Comparison of ENCODE assay signal across 14 mouse cellular contexts in genomic region chr5:7932234-7933221, GRCm38 (mm10). TPM values are rescaled to one million over a fixed set of nuclear protein-coding genes. Genes with fewer than 3 reads are reported as not detected.
DNase-seq lines count a peak whose midpoint lies in the region; ATAC-seq lines count a peak whose summit lies in the region.
"Had no signal": no experiment of that assay in that cellular context is flagged by ENCODE, and none has a peak within 500 bp of the region (broad histone marks: within the 10 kb centered on the region; RNA-seq: fewer than 3 reads in every experiment).

No protein-coding gene starts in this region.

- WGBS in kidney, embryonic 15.5 days = 57% methylated on average over 5 of the region's 5 CpGs
- WGBS in liver, embryonic 15.5 days (ENCODE audit: insufficient replicate concordance) = 55% methylated on average over 5 of the region's 5 CpGs
- 69% methylated on average over 5 of the region's 5 CpGs for WGBS in forebrain, embryonic 16.5 days

- H3K9ac ChIP-seq in kidney, embryonic 15.5 days = no peak overlapping the region
- H3K9ac ChIP-seq in liver, embryonic 15.5 days = no peak overlapping the region
- H3K9ac ChIP-seq in forebrain, embryonic 16.5 days (replicated peaks; ENCODE audit: low read depth, low read length) = no peak overlapping the region
- H3K9ac ChIP-seq: embryonic facial prominence, embryonic 15.5 days had no signal

- no peaks in the 10 kb centered on the region for H3K36me3 ChIP-seq in kidney, embryonic 15.5 days
- no peaks in the 10 kb centered on the region for H3K36me3 ChIP-seq in liver, embryonic 15.5 days (replicated peaks)
- no peaks in the 10 kb centered on the region for H3K36me3 ChIP-seq in forebrain, embryonic 16.5 days (ENCODE audit: control insufficient read depth, insufficient read depth)
- H3K36me3 ChIP-seq: embryonic facial prominence, embryonic 15.5 days had no signal

- 0 out of 2 replicates have a peak, but pooled peaks have one; percentile 16 for ATAC-seq in frontal cortex, adult (ENCODE audit: low TSS enrichment)
- peak; percentile 77 for ATAC-seq in kidney, embryonic 15.5 days (replicated peaks; ENCODE audit: low FRiP score)
- ATAC-seq in liver, embryonic 15.5 days (ENCODE audit: insufficient read depth) = peak; percentile 69
- no peak for ATAC-seq in forebrain, embryonic 16.5 days
- no peak for ATAC-seq in granulocyte monocyte progenitor cell, adult 5-6 weeks (replicated peaks; ENCODE audit: poor library complexity, severe bottlenecking)

- 0 out of 2 replicates have a peak overlapping the region, but pooled peaks have one; percentile 54 for H3K27ac ChIP-seq in kidney, embryonic 15.5 days
- no peak overlapping the region for H3K27ac ChIP-seq in liver, embryonic 15.5 days (replicated peaks)
- H3K27ac ChIP-seq in forebrain, embryonic 16.5 days (ENCODE audit: low read length) = no peak overlapping the region
- H3K27ac ChIP-seq: embryonic facial prominence, embryonic 15.5 days had no signal

- H3K9me3 ChIP-seq in kidney, embryonic 15.5 days (replicated peaks) = no peaks in the 10 kb centered on the region
- no peaks in the 10 kb centered on the region for H3K9me3 ChIP-seq in liver, embryonic 15.5 days (replicated peaks)
- no peaks in the 10 kb centered on the region for H3K9me3 ChIP-seq in forebrain, embryonic 16.5 days (ENCODE audit: control insufficient read depth, low read length)
- H3K9me3 ChIP-seq: embryonic facial prominence, embryonic 15.5 days had no signal

- no peak overlapping the region for H3K4me2 ChIP-seq in kidney, embryonic 15.5 days
- H3K4me2 ChIP-seq in liver, embryonic 15.5 days = no peak overlapping the region
- no peak overlapping the region for H3K4me2 ChIP-seq in forebrain, embryonic 16.5 days (ENCODE audit: low read length)
- H3K4me2 ChIP-seq: embryonic facial prominence, embryonic 15.5 days had no signal

- no peak for DNase-seq in frontal cortex, adult 2 months (ENCODE audit: extremely low spot score in 1 of 2, low spot score in 1 of 2)
- peak; percentile 21 for DNase-seq in embryo, embryonic 11 days
- DNase-seq in ovary, postnatal 36 days (ENCODE audit: low spot score) = no peak
- DNase-seq: adrenal gland, postnatal 36 days; cerebellum, adult 11-12 months; heart, adult 2 months; heart, postnatal 4 days; midbrain, embryonic 14.5 days had no signal

- no peak overlapping the region for H3K4me3 ChIP-seq in kidney, embryonic 15.5 days (replicated peaks)
- H3K4me3 ChIP-seq in liver, embryonic 15.5 days (replicated peaks) = no peak overlapping the region
- H3K4me3 ChIP-seq in forebrain, embryonic 16.5 days (replicated peaks; ENCODE audit: low read length) = no peak overlapping the region
- H3K4me3 ChIP-seq: embryonic facial prominence, embryonic 15.5 days; heart, adult 2 months had no signal

- no peaks in the 10 kb centered on the region for H3K27me3 ChIP-seq in kidney, embryonic 15.5 days
- H3K27me3 ChIP-seq in liver, embryonic 15.5 days = no peaks in the 10 kb centered on the region
- no peaks in the 10 kb centered on the region for H3K27me3 ChIP-seq in forebrain, embryonic 16.5 days (replicated peaks; ENCODE audit: control insufficient read depth, insufficient read depth, low read length)
- H3K27me3 ChIP-seq: embryonic facial prominence, embryonic 15.5 days had no signal

- no peaks in the 10 kb centered on the region for H3K4me1 ChIP-seq in kidney, embryonic 15.5 days
- no peaks in the 10 kb centered on the region for H3K4me1 ChIP-seq in liver, embryonic 15.5 days (replicated peaks)
- H3K4me1 ChIP-seq in forebrain, embryonic 16.5 days (replicated peaks; ENCODE audit: control insufficient read depth, insufficient read depth, low read length) = 0 out of 2 replicates have a peak, but pooled peaks cover 2% of the 10 kb centered on the region
- H3K4me1 ChIP-seq: embryonic facial prominence, embryonic 15.5 days had no signal

RNA-seq across cellular contexts. Expression of gene Steap4, which starts 27.7 kb away (rescaled TPM):
- polyA plus RNA-seq in frontal cortex, adult 2 months (2012; rRNA removed) = 0.42 and 0.58 TPM in 2 replicates
- polyA plus RNA-seq in kidney, embryonic 15.5 days (2015; fragmentation: Nextera tagmentation; extraction: Ambion mirVana) = 3.3 and 5.2 TPM in 2 replicates
- 6.4 and 6.9 TPM in 2 replicates for polyA plus RNA-seq in liver, embryonic 15.5 days (2015; fragmentation: Nextera tagmentation; extraction: Ambion mirVana)
- 0.13 and 0.27 TPM in 2 replicates for polyA plus RNA-seq in forebrain, embryonic 16.5 days (2015; fragmentation: Nextera tagmentation; extraction: Ambion mirVana)
- total RNA-seq in granulocyte monocyte progenitor cell, adult 5-6 weeks (2014; fragmentation: Nextera tagmentation) = not detected in 2 replicates
- not detected in 2 replicates for total RNA-seq in granulocyte monocyte progenitor cell, adult 5-6 weeks (2017)
- polyA plus RNA-seq: midbrain, embryonic 14.5 days had no signal

Comparison
In these comparisons a context has a peak if more than half of its experiments do, and no peak if none do; other contexts are left out.
1. ATAC-seq: peak in frontal cortex, adult (single experiment), kidney, embryonic 15.5 days (single experiment) and liver, embryonic 15.5 days (single experiment); none in forebrain, embryonic 16.5 days (single experiment) and granulocyte monocyte progenitor cell, adult 5-6 weeks (single experiment).